Mouse (Mus musculus): ENCODE measurements around the gene Crim1. TPM values are rescaled to one million over a fixed set of nuclear protein-coding genes. Genes with fewer than 3 reads are reported as not detected.

The Crim1 gene
- polyA plus RNA-seq, 1 experiment from 2014 or later: 2.9 TPM

GRCm38 (mm10) chr17:78361939-78362728 is 162.1 kb downstream of the Crim1 start:
- Histone ChIP-seq H3K9ac (ENCODE audit: low read depth, low read length) (no peak overlapping the region), H3K4me3 (ENCODE audit: low read depth, low read length) (no peak overlapping the region), H3K4me2 (no peak overlapping the region), H3K9me3 (replicated peaks; ENCODE audit: control insufficient read depth, low read length) (no peaks in the 10 kb centered on the region), H3K27me3 (ENCODE audit: control insufficient read depth, insufficient read depth, low read length) (no peaks in the 10 kb centered on the region), H3K36me3 (ENCODE audit: control insufficient read depth, insufficient read depth, low read length) (no peaks in the 10 kb centered on the region), H3K27ac (ENCODE audit: low read depth, low read length) (no peak overlapping the region; the same call in 1 of the 2 replicates), H3K4me1 (ENCODE audit: control insufficient read depth, insufficient read depth, low read length) (no peaks in the 10 kb centered on the region)
- WGBS (ENCODE audit: insufficient replicate concordance): 68% methylated on average over 13 of the region's 13 CpGs
- ATAC-seq (replicated peaks; ENCODE audit: insufficient number of reproducible peaks, low FRiP score, low TSS enrichment): no peak

GRCm38 (mm10) chr17:78364555-78365302 is 164.7 kb downstream of the Crim1 start:
- H3K4me2 ChIP-seq: no peak overlapping the region
- 82% methylated on average over 23 of the region's 23 CpGs for WGBS (ENCODE audit: insufficient replicate concordance)
- H3K9me3 ChIP-seq (replicated peaks; ENCODE audit: control insufficient read depth, low read length): no peaks in the 10 kb centered on the region
- ATAC-seq (replicated peaks; ENCODE audit: insufficient number of reproducible peaks, low FRiP score, low TSS enrichment): no peak
- H3K36me3 ChIP-seq (ENCODE audit: control insufficient read depth, insufficient read depth, low read length): no peaks in the 10 kb centered on the region
- H3K4me3 ChIP-seq (ENCODE audit: low read depth, low read length): no peak overlapping the region
- H3K27ac ChIP-seq (ENCODE audit: low read depth, low read length): no peak overlapping the region
- no peak overlapping the region for H3K9ac ChIP-seq (ENCODE audit: low read depth, low read length)
- no peaks in the 10 kb centered on the region for H3K27me3 ChIP-seq (ENCODE audit: control insufficient read depth, insufficient read depth, low read length)
- no peaks in the 10 kb centered on the region for H3K4me1 ChIP-seq (ENCODE audit: control insufficient read depth, insufficient read depth, low read length)

GRCm38 (mm10) chr17:78366070-78366469 is 166.0 kb downstream of the Crim1 start:
- no peak overlapping the region for H3K4me3 ChIP-seq (ENCODE audit: low read depth, low read length)
- WGBS (ENCODE audit: insufficient replicate concordance): 76% methylated on average over 7 of the region's 7 CpGs
- H3K9ac ChIP-seq (ENCODE audit: low read depth, low read length): no peak overlapping the region
- H3K36me3 ChIP-seq (ENCODE audit: control insufficient read depth, insufficient read depth, low read length): no peaks in the 10 kb centered on the region
- ATAC-seq (replicated peaks; ENCODE audit: insufficient number of reproducible peaks, low FRiP score, low TSS enrichment): no peak
- no peaks in the 10 kb centered on the region for H3K27me3 ChIP-seq (ENCODE audit: control insufficient read depth, insufficient read depth, low read length)
- no peak overlapping the region for H3K27ac ChIP-seq (ENCODE audit: low read depth, low read length)
- no peaks in the 10 kb centered on the region for H3K9me3 ChIP-seq (replicated peaks; ENCODE audit: control insufficient read depth, low read length)
- H3K4me1 ChIP-seq (ENCODE audit: control insufficient read depth, insufficient read depth, low read length): no peaks in the 10 kb centered on the region
- H3K4me2 ChIP-seq: no peak overlapping the region

- 85% methylated on average over 8 of the region's 8 CpGs for WGBS (ENCODE audit: insufficient replicate concordance)
- Histone ChIP-seq H3K27me3 (ENCODE audit: control insufficient read depth, insufficient read depth, low read length) (no peaks in the 10 kb centered on the region), H3K9me3 (replicated peaks; ENCODE audit: control insufficient read depth, low read length) (no peaks in the 10 kb centered on the region), H3K36me3 (ENCODE audit: control insufficient read depth, insufficient read depth, low read length) (no peaks in the 10 kb centered on the region), H3K27ac (ENCODE audit: low read depth, low read length) (no peak overlapping the region), H3K4me1 (ENCODE audit: control insufficient read depth, insufficient read depth, low read length) (no peaks in the 10 kb centered on the region), H3K4me3 (ENCODE audit: low read depth, low read length) (no peak overlapping the region), H3K9ac (ENCODE audit: low read depth, low read length) (no peak overlapping the region), H3K4me2 (no peak overlapping the region)
- ATAC-seq (replicated peaks; ENCODE audit: insufficient number of reproducible peaks, low FRiP score, low TSS enrichment): no peak
These were observed 168.4 kb downstream of the Crim1 start for GRCm38 (mm10) chr17:78368481-78368880.

- WGBS (ENCODE audit: insufficient replicate concordance): 74% methylated on average over 1 of the region's 1 CpGs
- Histone ChIP-seq H3K36me3 (ENCODE audit: control insufficient read depth, insufficient read depth, low read length) (no peaks in the 10 kb centered on the region), H3K27me3 (ENCODE audit: control insufficient read depth, insufficient read depth, low read length) (no peaks in the 10 kb centered on the region), H3K27ac (ENCODE audit: low read depth, low read length) (no peak overlapping the region), H3K4me3 (ENCODE audit: low read depth, low read length) (no peak overlapping the region), H3K4me1 (ENCODE audit: control insufficient read depth, insufficient read depth, low read length) (no peaks in the 10 kb centered on the region), H3K9me3 (replicated peaks; ENCODE audit: control insufficient read depth, low read length) (no peaks in the 10 kb centered on the region), H3K4me2 (no peak overlapping the region), H3K9ac (ENCODE audit: low read depth, low read length) (no peak overlapping the region)
- no peak for ATAC-seq (replicated peaks; ENCODE audit: insufficient number of reproducible peaks, low FRiP score, low TSS enrichment)
These were observed 170.4 kb downstream of the Crim1 start for GRCm38 (mm10) chr17:78370445-78370844.

GRCm38 (mm10) chr17:78373174-78373573 is 173.1 kb downstream of the Crim1 start:
- Histone ChIP-seq H3K4me1 (ENCODE audit: control insufficient read depth, insufficient read depth, low read length) (no peaks in the 10 kb centered on the region), H3K4me3 (ENCODE audit: low read depth, low read length) (no peak overlapping the region), H3K27ac (ENCODE audit: low read depth, low read length) (no peak overlapping the region), H3K9me3 (replicated peaks; ENCODE audit: control insufficient read depth, low read length) (no peaks in the 10 kb centered on the region), H3K36me3 (ENCODE audit: control insufficient read depth, insufficient read depth, low read length) (peaks cover 2% of the 10 kb centered on the region; the same call in 1 of the 2 replicates), H3K4me2 (no peak overlapping the region), H3K27me3 (ENCODE audit: control insufficient read depth, insufficient read depth, low read length) (no peaks in the 10 kb centered on the region), H3K9ac (ENCODE audit: low read depth, low read length) (no peak overlapping the region)
- 82% methylated on average over 6 of the region's 6 CpGs for WGBS (ENCODE audit: insufficient replicate concordance)
- no peak for ATAC-seq (replicated peaks; ENCODE audit: insufficient number of reproducible peaks, low FRiP score, low TSS enrichment)

- WGBS (ENCODE audit: insufficient replicate concordance): 88% methylated on average over 8 of the region's 8 CpGs
- Histone ChIP-seq H3K27ac (ENCODE audit: low read depth, low read length) (no peak overlapping the region), H3K36me3 (ENCODE audit: control insufficient read depth, insufficient read depth, low read length) (peaks cover 2% of the 10 kb centered on the region)
These were observed 173.8 kb downstream of the Crim1 start for GRCm38 (mm10) chr17:78373849-78374248.

GRCm38 (mm10) chr17:78374756-78375155 is 174.7 kb downstream of the Crim1 start:
- H3K9me3 ChIP-seq (replicated peaks; ENCODE audit: control insufficient read depth, low read length): no peaks in the 10 kb centered on the region
- no peaks in the 10 kb centered on the region for H3K4me1 ChIP-seq (ENCODE audit: control insufficient read depth, insufficient read depth, low read length)
- H3K36me3 ChIP-seq (ENCODE audit: control insufficient read depth, insufficient read depth, low read length): peaks cover 2% of the 10 kb centered on the region
- H3K27ac ChIP-seq (ENCODE audit: low read depth, low read length): no peak overlapping the region
- no peak for ATAC-seq (replicated peaks; ENCODE audit: insufficient number of reproducible peaks, low FRiP score, low TSS enrichment)
- H3K9ac ChIP-seq (ENCODE audit: low read depth, low read length): no peak overlapping the region
- H3K4me3 ChIP-seq (ENCODE audit: low read depth, low read length): no peak overlapping the region
- no peaks in the 10 kb centered on the region for H3K27me3 ChIP-seq (ENCODE audit: control insufficient read depth, insufficient read depth, low read length)
- no peak overlapping the region for H3K4me2 ChIP-seq
- 65% methylated on average over 10 of the region's 10 CpGs for WGBS (ENCODE audit: insufficient replicate concordance)

More at GRCm38 (mm10) chr17:78373849-78374248, 173.8 kb downstream of the Crim1 start:
- Histone ChIP-seq H3K4me3 (ENCODE audit: low read depth, low read length) (no peak overlapping the region), H3K9ac (ENCODE audit: low read depth, low read length) (no peak overlapping the region), H3K9me3 (replicated peaks; ENCODE audit: control insufficient read depth, low read length) (no peaks in the 10 kb centered on the region), H3K4me1 (ENCODE audit: control insufficient read depth, insufficient read depth, low read length) (no peaks in the 10 kb centered on the region), H3K27me3 (ENCODE audit: control insufficient read depth, insufficient read depth, low read length) (no peaks in the 10 kb centered on the region), H3K4me2 (no peak overlapping the region)
- ATAC-seq (replicated peaks; ENCODE audit: insufficient number of reproducible peaks, low FRiP score, low TSS enrichment): no peak
